Comparison of ENCODE assay signal across 26 mouse cellular contexts in genomic region chr2:65418608-65419007, GRCm38 (mm10). TPM values are rescaled to one million over a fixed set of nuclear protein-coding genes. Genes with fewer than 3 reads are reported as not detected.
"Had no signal": no experiment of that assay in that cellular context is flagged by ENCODE, and none has a peak within 500 bp of the region (broad histone marks: within the 10 kb centered on the region; RNA-seq: fewer than 3 reads in every experiment).

No protein-coding gene starts in this region.

- H3K27ac ChIP-seq: heart, adult 2 months; heart, embryonic 13.5 days; heart, embryonic 15.5 days; hindbrain, embryonic 12.5 days; hindbrain, embryonic 14.5 days; intestine, embryonic 15.5 days; layer of hippocampus, adult 2 months; left cerebral cortex, adult 2 months; limb, embryonic 13.5 days; limb, embryonic 15.5 days; liver, embryonic 12.5 days; liver, embryonic 14.5 days had no signal

- H3K36me3 ChIP-seq: heart, embryonic 13.5 days; heart, embryonic 15.5 days; hindbrain, embryonic 12.5 days; intestine, embryonic 15.5 days; limb, embryonic 13.5 days; limb, embryonic 15.5 days; liver, embryonic 12.5 days had no signal

- H3K27me3 ChIP-seq: heart, embryonic 13.5 days; heart, embryonic 15.5 days; hindbrain, embryonic 12.5 days; intestine, embryonic 15.5 days; limb, embryonic 13.5 days; limb, embryonic 15.5 days; liver, embryonic 12.5 days had no signal

- H3K9me3 ChIP-seq: heart, embryonic 15.5 days; hindbrain, embryonic 12.5 days; intestine, embryonic 15.5 days; limb, embryonic 15.5 days; liver, embryonic 12.5 days had no signal

- DNase-seq: gastrocnemius, postnatal 14 days; gastrocnemius, postnatal 36 days; heart, adult 11 months; heart, adult 2 months; heart, postnatal 14 days; heart, postnatal 36 days; kidney, adult 18-20 months; kidney, adult 8-10 months; kidney, postnatal 10 days; kidney, postnatal 25 days; kidney, postnatal 4 days; left cerebral cortex, postnatal 4 days had no signal

- H3K4me3 ChIP-seq: heart, adult 2 months; heart, embryonic 13.5 days; heart, embryonic 15.5 days; hindbrain, embryonic 12.5 days; intestine, embryonic 15.5 days; layer of hippocampus, adult 2 months; left cerebral cortex, adult 2 months; limb, embryonic 13.5 days; limb, embryonic 15.5 days; liver, embryonic 12.5 days had no signal

- H3K9ac ChIP-seq: heart, embryonic 13.5 days; heart, embryonic 15.5 days; hindbrain, embryonic 12.5 days; hindbrain, embryonic 14.5 days; intestine, embryonic 15.5 days; limb, embryonic 13.5 days; limb, embryonic 15.5 days; liver, embryonic 12.5 days; liver, embryonic 14.5 days had no signal

RNA-seq across cellular contexts. Expression of gene Slc38a11, which starts 54.8 kb away (rescaled TPM):
- total RNA-seq: hematopoietic stem cell, adult 5-6 weeks had no signal
- polyA plus RNA-seq: heart, embryonic 11.5 days; heart, embryonic 13.5 days; liver, adult 2 months; liver, embryonic 12.5 days; liver, embryonic 14.5 days had no signal
